Mouse (Mus musculus) olfactory bulb, adult 2 months (tissue): ENCODE data around the gene Oas2. TPM values are rescaled to one million over a fixed set of nuclear protein-coding genes. Genes with fewer than 3 reads are reported as not detected.

ENCODE experiments used
- H3K27ac ChIP-seq: fragments of 200-500 bp; 2 replicates; pipeline ENCODE4 v1.5.1; 2012; ENCODE audit warnings: low read depth, low read length; ENCODE audit not compliant: insufficient read depth
- H3K4me1 ChIP-seq: fragments of 200-500 bp; 2 replicates; pipeline ENCODE4 v1.6.1; 2012; ENCODE audit warnings: low read length; ENCODE audit not compliant: control insufficient read depth, insufficient read depth
- H3K4me3 ChIP-seq: fragments of 200-500 bp; 2 replicates; pipeline ENCODE4 v1.5.1; 2012; ENCODE audit warnings: mild to moderate bottlenecking, low read depth, low read length, moderate library complexity; ENCODE audit not compliant: insufficient read depth
- CTCF ChIP-seq: fragments of 200-500 bp; IDR thresholded peaks from 2 replicates; pipeline ENCODE4 v1.5.1; 2012; ENCODE audit warnings: low read depth, mild to moderate bottlenecking, low read length, moderate library complexity; ENCODE audit not compliant: insufficient read depth
- POLR2A ChIP-seq: fragments of 200-500 bp; IDR thresholded peaks from 2 replicates; pipeline ENCODE4 v1.6.1; 2012; ENCODE audit warnings: mild to moderate bottlenecking, low read depth, low read length, moderate library complexity; ENCODE audit not compliant: insufficient read depth
- WGBS: fragments of 180-500 bp; shearing (Covaris S2); methylation state at CpG from one replicate; pipeline ENCODE4 v1.1.7; 2018; 5-methylcytosine and 5-hydroxymethylcytosine counted together
- polyA plus RNA-seq: library from polyadenylated mRNA; stranded (reverse); fragments of >200 nt; gene quantifications from 2 replicates; pipeline ENCODE4 v1.2.4, GENCODE M21; 2012; ENCODE audit warnings: low replicate concordance; ENCODE audit not compliant: missing spikeins, insufficient read depth, insufficient read length

The Oas2 gene
- polyA plus RNA-seq, 1 experiment, result not detected

DNA sequence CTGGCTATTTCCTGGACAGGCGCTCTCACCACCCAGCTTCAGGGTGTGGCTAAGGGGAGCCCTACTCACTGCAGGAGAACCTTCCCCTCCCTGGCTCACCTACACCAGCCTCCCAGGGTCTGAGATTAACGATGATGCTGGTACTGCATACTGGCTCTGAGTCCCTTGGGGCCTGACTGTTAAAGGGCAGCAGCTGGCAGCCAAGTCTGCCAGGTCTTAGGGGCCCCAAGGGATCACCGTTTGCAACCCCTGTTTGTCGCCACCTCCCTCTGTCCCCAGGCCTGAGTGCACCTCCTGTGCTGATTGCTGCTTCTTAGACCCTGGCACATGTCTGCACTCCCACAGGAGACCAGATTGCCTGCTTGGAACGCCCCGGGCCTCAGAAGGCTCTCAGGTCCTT is 45.2 kb downstream of the Oas2 start:
- WGBS, result 61% methylated on average over 6 of the region's 6 CpGs
- no peak overlapping the region for H3K4me3 ChIP-seq
- H3K27ac ChIP-seq, result no peak overlapping the region
- peaks cover 57% of the 10 kb centered on the region for H3K4me1 ChIP-seq
- TF ChIP-seq POLR2A, result no peak
- TF ChIP-seq CTCF, result no peak

DNA sequence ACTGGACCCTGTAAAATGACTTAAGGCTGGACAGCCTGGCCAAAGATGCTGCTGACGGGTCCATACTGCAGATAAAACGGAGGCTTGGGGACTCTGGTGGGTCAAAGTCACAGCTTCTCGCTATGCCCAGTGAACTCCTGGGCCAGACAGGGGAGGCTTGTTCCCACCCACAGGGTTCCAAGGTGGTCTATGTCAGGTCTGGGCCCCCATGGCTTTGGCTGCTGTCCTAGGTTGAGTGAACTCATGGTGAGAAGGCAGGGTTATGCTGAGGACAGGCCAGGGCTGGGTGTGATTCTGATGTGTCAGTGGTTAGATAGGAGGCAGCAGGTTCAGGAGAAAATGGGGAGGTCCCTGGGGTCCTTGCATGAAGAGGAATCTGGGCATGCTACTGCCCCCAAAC is 46.0 kb downstream of the Oas2 start:
- Histone ChIP-seq H3K27ac (no peak overlapping the region), H3K4me3 (no peak overlapping the region), H3K4me1 (peaks cover 60% of the 10 kb centered on the region)
- 89% methylated on average over 3 of the region's 3 CpGs for WGBS
- TF ChIP-seq CTCF (no peak), POLR2A (no peak)

DNA sequence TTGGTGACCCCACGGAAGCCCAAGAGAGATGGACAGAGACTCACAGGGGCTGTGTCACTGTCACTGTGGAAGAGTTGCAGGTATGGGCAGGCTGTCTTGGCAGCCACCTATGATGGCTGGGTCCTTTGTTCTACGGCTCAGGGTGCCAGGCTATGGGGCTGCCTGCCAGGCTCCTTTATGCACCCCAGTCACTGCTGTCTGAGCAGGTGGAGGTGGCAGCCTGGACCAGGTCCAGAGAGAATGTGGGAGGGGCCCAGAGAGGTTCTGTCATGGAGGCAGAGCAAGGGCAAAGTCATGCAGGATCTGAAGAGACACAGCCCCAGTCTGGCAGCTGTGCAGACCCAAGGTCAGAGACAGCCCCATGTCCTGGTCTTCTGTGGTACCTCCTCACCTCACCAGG is 46.7 kb downstream of the Oas2 start:
- TF ChIP-seq CTCF, result no peak
- no peak for TF ChIP-seq POLR2A
- WGBS, result 83% methylated on average over 2 of the region's 2 CpGs
- H3K27ac ChIP-seq, result no peak overlapping the region; the same call in 1 of the 2 replicates
- H3K4me3 ChIP-seq, result no peak overlapping the region
- H3K4me1 ChIP-seq, result peaks cover 66% of the 10 kb centered on the region

DNA sequence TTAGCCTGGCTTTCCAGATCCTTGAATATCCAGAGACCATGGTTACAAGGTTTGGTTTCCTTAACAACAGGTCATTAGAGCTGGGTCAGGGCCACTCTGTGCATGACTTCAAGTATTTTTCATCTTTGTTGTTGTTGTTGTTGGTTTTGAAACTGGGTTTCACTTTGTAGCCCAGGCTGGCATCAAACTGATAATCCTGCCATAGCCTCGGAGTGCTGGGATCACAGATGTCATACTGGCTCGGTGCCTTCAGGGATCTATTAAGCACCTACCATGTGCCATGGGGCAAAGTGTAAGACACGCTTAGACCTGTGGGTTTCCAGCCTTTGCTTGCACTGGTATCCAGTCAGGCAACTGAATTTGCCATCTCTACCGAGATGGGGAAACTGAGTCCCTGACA is 47.2 kb downstream of the Oas2 start:
- H3K4me3 ChIP-seq, result no peak overlapping the region
- H3K27ac ChIP-seq, result no peak overlapping the region
- TF ChIP-seq POLR2A (no peak), CTCF (no peak)
- H3K4me1 ChIP-seq, result peaks cover 66% of the 10 kb centered on the region
- 77% methylated on average over 4 of the region's 4 CpGs for WGBS

DNA sequence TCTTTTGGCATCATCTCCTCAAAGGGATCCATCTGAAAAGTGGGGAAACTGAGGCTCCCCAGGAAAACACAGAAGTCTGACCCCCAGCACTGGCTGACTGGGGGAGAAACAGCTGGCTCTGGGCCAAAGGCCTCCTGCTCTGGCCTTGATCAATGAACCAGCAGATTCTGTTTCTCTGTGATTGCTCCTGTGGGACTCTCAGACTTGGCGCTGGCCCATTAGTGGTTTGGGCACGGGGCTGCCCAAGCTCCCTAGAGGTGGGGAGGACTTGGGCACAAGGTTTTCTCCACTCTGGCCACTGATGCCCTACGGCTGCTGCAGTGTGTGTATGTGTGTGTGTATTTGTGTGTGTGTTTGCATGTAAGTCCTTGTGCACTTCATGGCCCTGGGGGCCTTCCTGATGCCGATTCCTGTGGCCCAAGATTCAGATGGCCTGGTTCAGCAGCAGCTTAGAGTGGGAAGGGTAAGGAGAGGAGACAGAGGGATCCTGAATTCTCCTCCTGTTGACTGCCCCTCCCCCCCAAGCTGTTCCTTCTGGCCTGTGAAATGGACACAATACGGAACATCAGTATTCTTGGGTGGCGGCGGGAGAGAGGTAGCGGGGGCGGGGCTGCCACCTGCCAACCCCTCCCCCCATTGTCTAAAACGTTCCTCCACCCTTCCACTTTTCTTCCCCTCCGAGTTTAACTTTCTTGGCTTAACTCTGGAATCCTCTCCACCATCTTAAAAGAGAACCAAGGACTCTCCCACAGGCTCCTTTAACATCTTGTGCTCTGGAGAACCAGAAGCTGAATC is 48.5 kb downstream of the Oas2 start:
- TF ChIP-seq CTCF (no peak), POLR2A (no peak)
- no peak overlapping the region for H3K4me3 ChIP-seq
- 62% methylated on average over 11 of the region's 11 CpGs for WGBS
- no peak overlapping the region for H3K27ac ChIP-seq
- H3K4me1 ChIP-seq, result peaks cover 63% of the 10 kb centered on the region

DNA sequence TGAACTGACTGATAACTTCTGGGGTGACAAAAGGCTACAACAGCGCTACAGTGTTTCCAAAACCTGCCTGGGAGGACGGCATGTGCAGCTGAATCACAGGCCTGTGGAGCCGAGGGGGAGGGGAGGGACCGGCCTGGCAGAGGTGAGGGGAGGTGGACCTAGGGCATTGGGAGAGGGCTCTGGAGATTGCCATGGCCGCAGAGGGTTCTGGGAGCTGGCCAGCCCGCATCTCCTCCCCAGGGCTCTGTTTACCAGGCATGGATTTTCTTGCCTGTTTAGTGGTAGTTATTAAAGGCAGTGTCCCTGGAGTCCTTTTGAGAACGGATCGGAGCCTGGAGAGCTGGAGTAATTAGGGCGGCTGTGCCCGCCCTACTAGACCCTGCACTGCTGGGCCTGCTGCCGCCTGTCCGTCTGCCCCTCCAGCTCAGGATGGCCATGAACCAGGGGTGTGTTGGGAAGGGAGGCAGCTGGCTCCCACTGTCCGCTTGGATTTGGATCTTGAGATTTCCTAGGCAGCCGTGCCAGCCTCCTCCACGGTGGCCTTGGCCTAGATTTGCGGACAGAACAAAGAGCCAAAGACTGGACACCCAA is 50.8 kb downstream of the Oas2 start:
- Histone ChIP-seq H3K27ac (peak overlapping the region; percentile 56), H3K4me3 (no peak overlapping the region), H3K4me1 (peaks cover 56% of the 10 kb centered on the region)
- TF ChIP-seq CTCF (no peak), POLR2A (no peak; the same call in 1 of the 2 replicates)
- 32% methylated on average over 16 of the region's 16 CpGs for WGBS

DNA sequence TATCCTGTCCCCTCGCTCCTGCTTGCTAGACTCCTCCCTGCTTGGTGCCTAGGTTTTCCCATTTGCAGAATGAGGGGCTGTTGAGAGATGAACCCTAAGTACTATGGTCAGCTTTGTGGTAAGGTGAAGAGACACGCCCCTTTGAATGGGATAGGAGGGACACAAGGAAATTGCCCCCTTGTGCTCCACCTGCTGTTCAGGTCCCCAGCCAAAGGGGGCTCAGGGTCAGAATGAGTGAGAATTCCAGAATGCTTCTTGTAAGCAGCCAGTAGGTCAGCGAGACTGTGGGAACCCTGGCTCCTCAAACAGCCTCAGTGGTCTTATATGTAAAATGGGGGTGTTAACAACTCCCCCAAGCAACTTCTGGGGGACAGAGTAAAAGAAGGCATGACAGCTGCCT is 51.5 kb downstream of the Oas2 start:
- 75% methylated on average over 3 of the region's 3 CpGs for WGBS
- H3K4me1 ChIP-seq, result peaks cover 56% of the 10 kb centered on the region
- no peak overlapping the region for H3K4me3 ChIP-seq
- H3K27ac ChIP-seq, result no peak overlapping the region; the same call in 1 of the 2 replicates
- TF ChIP-seq POLR2A (no peak), CTCF (no peak)

DNA sequence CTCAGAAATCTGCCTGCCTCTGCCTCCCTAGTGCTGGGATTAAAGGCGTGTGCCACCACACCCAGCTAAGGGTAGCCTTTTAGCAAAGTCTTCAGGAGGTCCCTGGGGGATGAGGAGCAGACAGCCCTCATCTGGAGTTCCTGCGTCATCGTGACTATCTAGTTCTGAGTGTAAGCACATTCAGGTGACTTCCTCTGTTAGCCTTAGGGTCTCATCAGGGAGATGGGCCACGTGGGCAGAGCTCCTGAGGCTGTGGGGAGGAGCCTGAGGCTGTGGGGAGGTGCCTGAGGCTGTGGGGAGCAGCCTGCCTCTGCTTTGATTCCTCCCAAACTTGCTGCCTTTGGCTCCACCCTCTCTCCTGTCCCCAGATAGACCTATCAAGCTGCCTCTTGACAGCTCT is 52.8 kb downstream of the Oas2 start:
- peaks cover 56% of the 10 kb centered on the region for H3K4me1 ChIP-seq
- no peak overlapping the region for H3K4me3 ChIP-seq
- no peak overlapping the region for H3K27ac ChIP-seq
- TF ChIP-seq CTCF (no peak), POLR2A (no peak)
- WGBS, result 86% methylated on average over 4 of the region's 4 CpGs

DNA sequence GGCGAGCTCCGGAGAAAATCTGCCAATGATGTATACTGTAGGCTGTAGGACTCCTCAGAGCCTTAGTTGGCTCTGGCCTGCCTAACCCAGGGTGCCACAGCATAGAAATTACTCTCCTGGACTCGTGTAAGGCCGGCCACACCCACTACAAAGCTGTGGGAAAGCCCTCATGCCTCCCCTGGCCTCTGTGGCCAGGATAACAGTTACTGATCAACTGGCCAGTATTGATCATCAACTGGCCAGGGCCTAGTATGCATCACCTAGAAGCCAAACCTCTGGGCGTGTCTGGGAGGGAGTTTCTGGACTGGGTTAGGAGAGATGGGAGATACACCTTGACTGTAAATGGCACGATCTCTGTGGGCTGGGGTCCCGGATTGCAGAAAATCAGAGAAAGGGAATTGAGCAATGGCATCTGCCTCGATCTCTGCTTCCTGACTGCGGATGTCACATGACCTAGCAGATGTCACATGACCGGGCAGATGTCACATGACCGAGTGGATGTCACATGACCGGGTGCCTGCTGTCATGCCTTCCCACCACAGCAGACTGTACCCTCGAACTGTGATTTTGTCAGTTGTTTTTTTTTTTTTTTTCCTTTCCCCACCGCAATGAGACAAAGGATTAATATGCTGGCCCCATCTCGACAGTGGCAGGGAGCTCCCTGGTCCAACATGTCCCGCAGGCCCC is 53.5 kb downstream of the Oas2 start:
- TF ChIP-seq POLR2A (no peak), CTCF (no peak)
- WGBS, result 80% methylated on average over 16 of the region's 16 CpGs
- Histone ChIP-seq H3K4me3 (no peak overlapping the region), H3K27ac (no peak overlapping the region), H3K4me1 (peaks cover 54% of the 10 kb centered on the region)
